Mouse (Mus musculus) thymus, adult 2 months (tissue): ENCODE measurements around the gene Rasa1. TPM values are rescaled to one million over a fixed set of nuclear protein-coding genes. Genes with fewer than 3 reads are reported as not detected.

Experiments
- DNase-seq: peaks from one replicate; pipeline ENCODE4 v3.0.0; 2021
- H3K27ac ChIP-seq: fragments of 200-500 bp; 2 replicates; pipeline ENCODE4 v1.5.1; 2012; ENCODE audit warnings: low read length, control low read depth; ENCODE audit not compliant: control insufficient read depth, insufficient read depth
- H3K27me3 ChIP-seq: fragments of 200-500 bp; 2 replicates; pipeline ENCODE4 v1.6.1; 2012; ENCODE audit warnings: mild to moderate bottlenecking, low read length, moderate library complexity, mixed read lengths; ENCODE audit not compliant: control insufficient read depth, insufficient read depth
- H3K36me3 ChIP-seq: fragments of 200-500 bp; 2 replicates; pipeline ENCODE4 v1.6.1; 2012; ENCODE audit warnings: mild to moderate bottlenecking, low read length, moderate library complexity; ENCODE audit not compliant: control insufficient read depth, insufficient read depth
- H3K4me1 ChIP-seq: fragments of 200-500 bp; replicated peaks from 2 replicates; pipeline ENCODE4 v1.6.1; 2012; ENCODE audit warnings: low read length; ENCODE audit not compliant: control insufficient read depth, insufficient read depth
- H3K4me3 ChIP-seq: fragments of 200-500 bp; 2 replicates; pipeline ENCODE4 v1.5.1; 2012; ENCODE audit warnings: mild to moderate bottlenecking, low read length, control low read depth, moderate library complexity; ENCODE audit not compliant: control insufficient read depth, insufficient read depth
- CTCF ChIP-seq: fragments of 200-500 bp; IDR thresholded peaks from 2 replicates; pipeline ENCODE4 v1.5.1; 2012; ENCODE audit warnings: mild to moderate bottlenecking, control low read depth, low read length, moderate library complexity, borderline replicate concordance; ENCODE audit not compliant: control insufficient read depth, poor library complexity, insufficient read depth; ENCODE audit errors: extremely low read depth
- POLR2A ChIP-seq: fragments of 200-500 bp; IDR thresholded peaks from 2 replicates; pipeline ENCODE4 v1.6.1; 2012; ENCODE audit warnings: mild to moderate bottlenecking, low read length, control low read depth, moderate library complexity; ENCODE audit not compliant: control insufficient read depth, poor library complexity, insufficient read depth; ENCODE audit errors: extremely low read depth
- WGBS: fragments of 180-500 bp; shearing (Covaris S2); methylation state at CpG from one replicate; pipeline ENCODE4 v1.1.7; 2018; 5-methylcytosine and 5-hydroxymethylcytosine counted together
- polyA plus RNA-seq: library from polyadenylated mRNA; depleted of rRNA; stranded (reverse); fragments of >200 nt; gene quantifications from 2 replicates; pipeline ENCODE4 v1.2.3, GENCODE M21; 2012

Rasa1 gene
- polyA plus RNA-seq, 1 experiment, result 19.8 TPM

GRCm38 (mm10) chr13:85288574-85288842, 422 bp downstream of the Rasa1 start:
- under 1% methylated on average over 34 of the region's 35 CpGs for WGBS
- Histone ChIP-seq H3K4me1 (no peaks in the 10 kb centered on the region), H3K4me3 (peak overlapping the region; percentile 63), H3K36me3 (no peaks in the 10 kb centered on the region), H3K27ac (peak overlapping the region; percentile 75), H3K27me3 (no peaks in the 10 kb centered on the region)
- TF ChIP-seq POLR2A (no peak), CTCF (no peak)
- no peak for DNase-seq

DNA sequence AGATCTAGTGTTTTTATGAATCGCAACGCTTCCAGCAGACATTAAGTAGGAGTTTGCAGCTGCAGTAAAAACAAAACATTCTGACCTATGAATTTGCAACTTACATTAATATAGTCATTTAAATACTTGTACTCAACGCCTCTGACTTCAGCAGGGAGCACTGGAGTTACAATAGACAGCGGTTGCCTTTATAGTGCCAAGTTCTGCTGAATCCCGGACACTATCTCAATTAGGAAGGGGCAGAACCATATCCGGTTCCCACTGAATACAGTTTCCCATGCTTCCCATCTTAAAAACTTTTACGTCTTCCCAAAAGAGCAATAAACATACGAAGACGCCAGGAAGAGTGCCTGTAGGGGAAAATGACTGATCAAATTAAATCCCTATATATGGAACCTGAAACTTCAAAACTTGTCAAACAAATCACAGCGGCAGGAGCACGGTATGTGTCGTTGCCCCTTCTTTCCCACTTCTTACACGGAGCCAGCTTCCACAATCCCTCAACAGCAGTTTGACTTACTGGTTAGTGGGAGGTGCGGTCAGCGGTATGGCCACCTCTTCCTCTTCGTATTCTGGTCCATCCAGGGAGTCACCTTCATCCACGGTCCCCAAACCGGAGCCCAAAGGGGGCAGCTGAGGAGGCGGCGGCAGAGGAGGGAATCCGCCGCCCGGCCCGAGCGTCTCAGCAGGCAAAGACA, 905 bp downstream of the Rasa1 start:
- no peaks in the 10 kb centered on the region for H3K36me3 ChIP-seq
- H3K4me3 ChIP-seq, result peak overlapping the region; percentile 63
- WGBS, result under 1% methylated on average over 25 of the region's 25 CpGs
- H3K27ac ChIP-seq, result peak overlapping the region; percentile 75
- peak; percentile 40 for DNase-seq
- H3K4me1 ChIP-seq, result no peaks in the 10 kb centered on the region
- TF ChIP-seq CTCF (no peak), POLR2A (no peak)
- H3K27me3 ChIP-seq, result no peaks in the 10 kb centered on the region

DNA sequence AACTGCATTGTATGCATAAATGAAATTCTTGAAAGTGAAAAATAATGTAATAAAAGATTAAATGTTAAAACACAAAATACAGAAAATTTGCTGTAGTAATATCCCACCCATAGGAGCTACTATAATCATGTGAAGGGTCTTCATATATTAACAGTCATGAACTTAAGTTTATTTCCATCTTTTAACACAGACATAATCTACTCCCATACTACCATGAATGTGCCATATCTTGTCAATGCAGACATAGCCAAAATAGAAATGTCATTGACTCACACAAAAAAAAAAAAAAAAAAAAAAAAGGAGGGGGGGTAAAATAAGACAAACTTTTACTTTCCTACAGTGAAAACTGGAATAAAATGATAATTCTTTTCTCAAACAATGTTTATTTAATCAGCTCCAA, 6.3 kb downstream of the Rasa1 start:
- Histone ChIP-seq H3K27ac (no peak overlapping the region), H3K36me3 (no peaks in the 10 kb centered on the region), H3K4me3 (no peak overlapping the region), H3K27me3 (no peaks in the 10 kb centered on the region), H3K4me1 (no peaks in the 10 kb centered on the region; the same call in 1 of the 2 replicates)
- no peak for DNase-seq
- TF ChIP-seq CTCF (no peak), POLR2A (no peak)

DNA sequence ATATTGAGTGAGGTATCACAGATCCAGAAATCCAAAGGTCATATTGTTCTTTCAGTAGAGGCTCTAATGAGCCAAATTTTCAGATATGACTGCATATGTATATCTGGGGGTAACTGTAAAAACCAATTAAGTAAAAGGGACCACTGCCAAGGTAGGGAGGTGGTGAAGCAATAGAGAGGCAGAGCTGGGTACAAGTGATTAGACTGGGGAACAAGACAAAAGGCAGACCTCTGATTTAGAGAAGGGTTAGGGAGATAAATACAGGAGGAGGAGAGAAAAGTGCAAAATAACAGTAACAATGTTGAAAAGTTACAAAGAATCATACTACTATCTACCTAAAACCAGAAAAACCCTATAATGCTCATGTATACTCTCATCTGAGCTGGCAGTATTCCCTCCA, 10.0 kb downstream of the Rasa1 start:
- Histone ChIP-seq H3K27me3 (no peaks in the 10 kb centered on the region), H3K36me3 (no peaks in the 10 kb centered on the region), H3K4me3 (no peak overlapping the region), H3K27ac (no peak overlapping the region), H3K4me1 (no peaks in the 10 kb centered on the region; the same call in 1 of the 2 replicates)
- TF ChIP-seq POLR2A, result no peak
- no peak for TF ChIP-seq CTCF
- DNase-seq, result no peak

GRCm38 (mm10) chr13:85274572-85274971, 14.4 kb downstream of the Rasa1 start:
- 89% methylated on average over 1 of the region's 1 CpGs for WGBS
- TF ChIP-seq POLR2A (no peak), CTCF (no peak)
- no peak overlapping the region for H3K4me3 ChIP-seq
- H3K4me1 ChIP-seq, result no peaks in the 10 kb centered on the region; the same call in 1 of the 2 replicates
- H3K27me3 ChIP-seq, result no peaks in the 10 kb centered on the region
- H3K36me3 ChIP-seq, result no peaks in the 10 kb centered on the region
- no peak for DNase-seq
- H3K27ac ChIP-seq, result no peak overlapping the region

DNA sequence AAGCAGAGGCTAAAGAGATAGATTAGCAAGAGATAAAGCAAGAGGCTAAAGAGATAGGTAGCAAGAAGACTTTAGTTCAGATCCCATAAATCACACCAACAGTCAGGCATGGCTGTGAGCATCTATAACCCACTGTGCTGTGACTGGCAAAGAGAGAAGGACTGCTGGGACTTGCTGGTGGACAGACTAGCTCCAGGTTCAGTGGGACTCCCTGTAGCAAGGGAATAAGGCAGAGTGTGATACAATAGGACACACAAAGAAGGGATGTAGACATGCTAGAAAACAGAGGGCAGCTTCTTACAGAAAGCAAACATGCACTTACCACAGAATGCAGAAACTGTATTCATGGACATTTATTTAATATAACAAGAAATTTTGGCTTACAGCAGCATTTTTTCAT, 15.1 kb downstream of the Rasa1 start:
- no peaks in the 10 kb centered on the region for H3K27me3 ChIP-seq
- H3K4me3 ChIP-seq, result no peak overlapping the region
- no peaks in the 10 kb centered on the region; the same call in 1 of the 2 replicates for H3K4me1 ChIP-seq
- H3K36me3 ChIP-seq, result no peaks in the 10 kb centered on the region
- no peak for TF ChIP-seq CTCF
- TF ChIP-seq POLR2A, result no peak
- no peak overlapping the region for H3K27ac ChIP-seq
- DNase-seq, result no peak

DNA sequence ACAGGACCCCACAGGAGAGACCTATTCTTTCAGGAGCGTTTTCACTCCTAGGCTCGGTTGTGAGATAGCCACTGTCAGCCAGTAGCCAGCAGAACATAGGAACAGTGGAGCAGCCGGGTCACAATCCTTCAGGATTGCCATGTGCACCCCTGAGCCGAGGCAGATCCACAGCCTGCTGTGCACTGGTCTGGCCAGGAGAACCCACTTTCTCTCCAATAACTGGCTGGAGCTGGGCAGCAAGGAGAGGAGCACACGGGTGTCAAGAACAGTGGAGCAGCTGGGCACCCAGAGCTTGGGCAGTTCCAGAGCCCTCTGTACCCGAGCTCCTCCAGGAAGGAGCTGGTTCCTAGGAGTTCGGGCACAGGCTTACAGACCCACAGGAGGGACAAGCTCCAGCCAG, 50.2 kb downstream of the Rasa1 start:
- Histone ChIP-seq H3K4me3 (no peak overlapping the region), H3K27ac (no peak overlapping the region), H3K4me1 (no peaks in the 10 kb centered on the region), H3K27me3 (no peaks in the 10 kb centered on the region), H3K36me3 (no peaks in the 10 kb centered on the region; the same call in 1 of the 2 replicates)
- TF ChIP-seq CTCF (no peak), POLR2A (no peak)
- WGBS, result 97% methylated on average over 7 of the region's 7 CpGs
- no peak for DNase-seq
